Mouse (Mus musculus) limb, embryonic 13.5 days (tissue): ENCODE measurements around the gene Tapbp. TPM values are rescaled to one million over a fixed set of nuclear protein-coding genes. Genes with fewer than 3 reads are reported as not detected.
A peak's percentile ranks its signal among the peaks of the same experiment; 100 is the strongest.

ENCODE experiments used
- ATAC-seq: fragments of 200-750 bp; cut with Nextera tagmentation; 2 replicates; pipeline ENCODE4 v1.8.0; 2017; ENCODE audit warnings: low read depth, moderate number of reproducible peaks, moderate TSS enrichment; ENCODE audit not compliant: low FRiP score
- H3K27ac ChIP-seq: fragments of 300-500 bp; sonication (generic); 2 replicates; pipeline ENCODE4 v1.5.1; 2015; ENCODE audit warnings: inconsistent platforms, mild to moderate bottlenecking, moderate library complexity
- H3K27me3 ChIP-seq: fragments of 300-500 bp; sonication (generic); 2 replicates; pipeline ENCODE4 v1.6.1; 2015; ENCODE audit warnings: mild to moderate bottlenecking, inconsistent platforms
- H3K36me3 ChIP-seq: fragments of 300-500 bp; sonication (generic); 2 replicates; pipeline ENCODE4 v1.6.1; 2015; ENCODE audit warnings: inconsistent platforms, mild to moderate bottlenecking, moderate library complexity
- H3K4me1 ChIP-seq: fragments of 300-500 bp; sonication (generic); 2 replicates; pipeline ENCODE4 v1.6.1; 2015; ENCODE audit warnings: inconsistent platforms
- H3K4me2 ChIP-seq: fragments of 300-500 bp; sonication (generic); replicated peaks from 2 replicates; pipeline ENCODE4 v1.6.1; 2015; ENCODE audit warnings: inconsistent platforms, mild to moderate bottlenecking, moderate library complexity
- H3K4me3 ChIP-seq: fragments of 300-500 bp; sonication (generic); 2 replicates; pipeline ENCODE4 v1.5.1; 2015; ENCODE audit warnings: moderate library complexity, mild to moderate bottlenecking, inconsistent platforms
- H3K9ac ChIP-seq: fragments of 300-500 bp; sonication (generic); 2 replicates; pipeline ENCODE4 v1.6.1; 2015; ENCODE audit warnings: mild to moderate bottlenecking, inconsistent platforms
- H3K9me3 ChIP-seq: fragments of 300-500 bp; sonication (generic); 2 replicates; pipeline ENCODE4 v1.6.1; 2016; ENCODE audit warnings: inconsistent platforms
- WGBS: fragments of 180-500 bp; shearing (Covaris S2); methylation state at CpG from one replicate; pipeline ENCODE4 v1.1.7; 2015; 5-methylcytosine and 5-hydroxymethylcytosine counted together
- polyA plus RNA-seq: library from polyadenylated mRNA; unstranded; fragments of >200 nt; fragmentation: Nextera tagmentation; extraction: Ambion mirVana; gene quantifications from 2 replicates; pipeline ENCODE4 v1.2.1, GENCODE M21; 2015

Tapbp gene
- polyA plus RNA-seq, 1 experiment from 2014 or later: 27.4 TPM

- H3K4me2 ChIP-seq: peak overlapping the region; percentile 99
- no peaks in the 10 kb centered on the region for H3K27me3 ChIP-seq
- H3K9me3 ChIP-seq: no peaks in the 10 kb centered on the region
- no peak for ATAC-seq
- 42% methylated on average over 5 of the region's 5 CpGs for WGBS
- H3K27ac ChIP-seq: peak overlapping the region; percentile 95
- peak overlapping the region; percentile 93 for H3K4me3 ChIP-seq
- peaks cover 63% of the 10 kb centered on the region for H3K4me1 ChIP-seq
- H3K36me3 ChIP-seq: peaks cover 57% of the 10 kb centered on the region
- peak overlapping the region; percentile 99 for H3K9ac ChIP-seq
Measured at GRCm38 (mm10) chr17:33953961-33954565, 38.4 kb downstream of the Tapbp start.

DNA sequence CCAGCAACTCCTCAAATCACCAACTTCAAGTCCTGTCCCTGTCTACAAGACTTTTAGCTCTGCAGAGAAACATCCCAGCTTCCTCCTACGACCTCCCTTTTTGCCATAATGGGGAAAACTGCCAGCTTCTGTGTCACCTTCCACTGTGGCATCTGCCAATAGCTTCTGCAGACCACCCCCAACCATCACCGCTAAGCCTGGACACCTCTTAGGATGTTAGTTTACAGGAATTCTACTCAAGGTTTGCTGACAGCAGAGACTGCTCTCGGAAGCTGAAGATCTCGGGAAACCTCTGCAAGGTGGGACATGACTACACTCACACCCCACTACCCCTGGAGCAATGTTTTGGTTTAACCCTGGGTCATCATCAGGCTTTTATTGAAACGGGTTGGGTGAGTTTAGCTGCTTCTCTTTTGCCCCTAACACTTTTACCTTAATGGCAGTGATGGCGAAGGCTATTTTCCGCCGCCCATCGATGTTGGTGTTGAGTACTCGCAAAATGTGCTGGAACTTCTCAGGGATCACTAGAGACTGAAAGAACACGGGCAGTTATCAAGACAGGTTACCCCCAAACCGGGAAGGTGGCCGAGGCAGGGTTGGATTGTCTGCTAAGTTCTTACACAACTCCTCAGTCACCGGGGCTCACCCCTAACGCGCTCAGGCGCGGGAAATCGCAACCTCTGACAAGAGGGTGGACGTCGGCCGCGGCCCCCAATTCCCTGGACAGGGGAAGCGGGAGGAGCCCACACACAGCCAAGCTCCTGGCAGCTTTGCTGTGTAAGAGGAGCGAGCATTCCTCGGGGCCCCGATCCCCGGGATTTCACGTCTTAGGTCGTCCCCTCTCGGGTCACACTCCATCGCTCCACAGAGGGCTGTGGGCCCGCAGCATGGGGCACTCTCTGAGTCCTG is 39.2 kb downstream of the Tapbp start:
- H3K27me3 ChIP-seq: no peaks in the 10 kb centered on the region
- H3K4me2 ChIP-seq: peak overlapping the region; percentile 99
- peak overlapping the region; percentile 95 for H3K27ac ChIP-seq
- peaks cover 57% of the 10 kb centered on the region for H3K36me3 ChIP-seq
- WGBS: 1% methylated on average over 33 of the region's 33 CpGs
- H3K9me3 ChIP-seq: no peaks in the 10 kb centered on the region
- H3K9ac ChIP-seq: peak overlapping the region; percentile 99
- peaks cover 58% of the 10 kb centered on the region for H3K4me1 ChIP-seq
- peak; percentile 10; the same call in 1 of the 2 replicates for ATAC-seq
- peak overlapping the region; percentile 93 for H3K4me3 ChIP-seq

DNA sequence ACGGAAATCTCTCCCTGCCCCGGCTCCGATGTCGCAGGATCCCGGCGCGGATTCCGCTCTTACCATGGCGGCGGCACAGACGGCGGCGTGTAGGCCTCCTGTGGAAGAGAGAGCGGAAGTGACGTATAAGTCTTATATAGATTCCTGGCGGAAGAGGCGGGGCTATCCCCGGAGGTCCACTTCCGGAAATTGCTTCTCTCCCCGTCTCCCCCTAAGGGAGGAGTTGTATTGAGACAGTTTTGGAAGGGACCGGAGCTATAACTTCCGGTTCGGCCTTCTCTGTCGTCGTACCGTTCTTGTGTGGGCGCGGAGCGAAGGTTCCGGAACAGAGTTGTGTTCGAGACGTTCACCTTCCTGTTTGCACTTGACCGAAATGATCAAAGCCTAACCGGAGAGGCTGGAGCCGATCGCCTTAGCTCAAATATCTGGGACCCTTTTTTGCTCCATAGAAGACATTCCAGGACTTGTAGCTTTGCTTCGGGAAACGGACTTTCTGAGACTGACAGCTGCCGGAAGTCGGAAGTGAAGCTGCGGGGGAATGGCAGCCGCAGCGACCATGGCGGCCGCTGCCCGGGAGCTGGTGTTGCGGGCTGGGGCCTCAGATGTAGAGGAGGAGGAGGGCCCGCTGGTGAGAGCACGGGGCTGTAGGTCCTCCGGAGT is 40.0 kb downstream of the Tapbp start, which contains the start of the genes Vps52 and Rps18:
Gene Vps52, plus strand, starts transcription at position 258 of the 660 bp plus-strand sequence.
Gene Rps18, minus strand, starts transcription at position 447 of the 660 bp plus-strand sequence.
- H3K9me3 ChIP-seq: no peaks in the 10 kb centered on the region
- no peaks in the 10 kb centered on the region for H3K27me3 ChIP-seq
- H3K27ac ChIP-seq: peak within 1 kb of the TSS; percentile 95
- peak within 1 kb of the TSS; percentile 93 for H3K4me3 ChIP-seq
- H3K4me1 ChIP-seq: peaks cover 51% of the 10 kb centered on the region
- ATAC-seq: peak; percentile 89
- H3K4me2 ChIP-seq: peak within 1 kb of the TSS; percentile 99
- peak within 1 kb of the TSS; percentile 99 for H3K9ac ChIP-seq
- WGBS: under 1% methylated on average over 50 of the region's 50 CpGs
- H3K36me3 ChIP-seq: peaks cover 61% of the 10 kb centered on the region

- Histone ChIP-seq H3K4me1 (peaks cover 45% of the 10 kb centered on the region), H3K4me2 (peak overlapping the region; percentile 83), H3K36me3 (peaks cover 68% of the 10 kb centered on the region), H3K9me3 (no peaks in the 10 kb centered on the region), H3K27ac (peak overlapping the region; percentile 64), H3K4me3 (peak overlapping the region; percentile 93), H3K27me3 (no peaks in the 10 kb centered on the region), H3K9ac (peak overlapping the region; percentile 83)
- 5% methylated on average over 10 of the region's 10 CpGs for WGBS
- no peak for ATAC-seq
Measured at GRCm38 (mm10) chr17:33956336-33956735, 40.6 kb downstream of the Tapbp start.

- 54% methylated on average over 6 of the region's 6 CpGs for WGBS
- Histone ChIP-seq H3K36me3 (peaks cover 69% of the 10 kb centered on the region), H3K9me3 (no peaks in the 10 kb centered on the region), H3K27me3 (no peaks in the 10 kb centered on the region), H3K27ac (no peak overlapping the region), H3K4me1 (peaks cover 34% of the 10 kb centered on the region), H3K4me2 (no peak overlapping the region), H3K4me3 (no peak overlapping the region), H3K9ac (0 out of 2 replicates have a peak overlapping the region, but pooled peaks have one; percentile 13)
- ATAC-seq: no peak
Measured at GRCm38 (mm10) chr17:33957493-33957892, 41.8 kb downstream of the Tapbp start.

- ATAC-seq: no peak
- Histone ChIP-seq H3K9me3 (no peaks in the 10 kb centered on the region), H3K27ac (no peak overlapping the region), H3K4me3 (no peak overlapping the region), H3K36me3 (peaks cover 69% of the 10 kb centered on the region), H3K4me1 (peaks cover 24% of the 10 kb centered on the region), H3K4me2 (no peak overlapping the region), H3K27me3 (no peaks in the 10 kb centered on the region), H3K9ac (no peak overlapping the region)
- 94% methylated on average over 11 of the region's 11 CpGs for WGBS
Measured at GRCm38 (mm10) chr17:33958451-33958850, 42.8 kb downstream of the Tapbp start.

- no peaks in the 10 kb centered on the region for H3K27me3 ChIP-seq
- no peak overlapping the region for H3K9ac ChIP-seq
- H3K4me3 ChIP-seq: no peak overlapping the region
- H3K36me3 ChIP-seq: peaks cover 69% of the 10 kb centered on the region
- no peak overlapping the region for H3K27ac ChIP-seq
- ATAC-seq: no peak
- peaks cover 17% of the 10 kb centered on the region for H3K4me1 ChIP-seq
- H3K4me2 ChIP-seq: no peak overlapping the region
- H3K9me3 ChIP-seq: no peaks in the 10 kb centered on the region
- 95% methylated on average over 13 of the region's 13 CpGs for WGBS
Measured at GRCm38 (mm10) chr17:33959135-33959534, 43.4 kb downstream of the Tapbp start.

GRCm38 (mm10) chr17:33959948-33960347 is 44.2 kb downstream of the Tapbp start:
- peaks cover 66% of the 10 kb centered on the region for H3K36me3 ChIP-seq
- ATAC-seq: no peak
- no peaks in the 10 kb centered on the region for H3K27me3 ChIP-seq
- no peak overlapping the region for H3K4me3 ChIP-seq
- 92% methylated on average over 15 of the region's 15 CpGs for WGBS
- no peaks in the 10 kb centered on the region for H3K9me3 ChIP-seq
- H3K9ac ChIP-seq: no peak overlapping the region
- H3K4me1 ChIP-seq: peaks cover 10% of the 10 kb centered on the region
- no peak overlapping the region for H3K27ac ChIP-seq
- no peak overlapping the region for H3K4me2 ChIP-seq

DNA sequence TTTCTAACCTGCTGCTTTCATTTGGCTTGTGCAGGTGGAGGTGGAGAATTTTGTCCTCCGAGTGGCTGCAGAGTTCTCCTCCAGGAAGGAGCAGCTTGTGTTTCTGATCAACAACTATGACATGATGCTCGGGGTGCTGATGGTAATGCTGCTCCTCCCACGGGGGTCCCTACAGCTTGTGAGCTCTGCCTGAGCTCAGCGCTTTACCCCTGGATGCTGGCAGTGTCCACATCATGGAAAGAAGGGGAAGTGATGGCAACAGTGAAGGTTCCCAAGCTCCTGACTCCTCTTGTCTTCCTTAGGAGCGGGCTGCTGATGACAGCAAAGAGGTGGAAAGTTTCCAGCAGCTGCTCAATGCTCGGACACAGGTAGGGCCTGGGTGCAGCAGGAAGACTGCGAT is 47.2 kb downstream of the Tapbp start:
- Histone ChIP-seq H3K4me1 (no peaks in the 10 kb centered on the region), H3K36me3 (peaks cover 82% of the 10 kb centered on the region), H3K27me3 (no peaks in the 10 kb centered on the region), H3K4me3 (no peak overlapping the region), H3K9me3 (no peaks in the 10 kb centered on the region), H3K9ac (no peak overlapping the region), H3K4me2 (no peak overlapping the region), H3K27ac (no peak overlapping the region)
- no peak for ATAC-seq
- WGBS: 89% methylated on average over 7 of the region's 7 CpGs

DNA sequence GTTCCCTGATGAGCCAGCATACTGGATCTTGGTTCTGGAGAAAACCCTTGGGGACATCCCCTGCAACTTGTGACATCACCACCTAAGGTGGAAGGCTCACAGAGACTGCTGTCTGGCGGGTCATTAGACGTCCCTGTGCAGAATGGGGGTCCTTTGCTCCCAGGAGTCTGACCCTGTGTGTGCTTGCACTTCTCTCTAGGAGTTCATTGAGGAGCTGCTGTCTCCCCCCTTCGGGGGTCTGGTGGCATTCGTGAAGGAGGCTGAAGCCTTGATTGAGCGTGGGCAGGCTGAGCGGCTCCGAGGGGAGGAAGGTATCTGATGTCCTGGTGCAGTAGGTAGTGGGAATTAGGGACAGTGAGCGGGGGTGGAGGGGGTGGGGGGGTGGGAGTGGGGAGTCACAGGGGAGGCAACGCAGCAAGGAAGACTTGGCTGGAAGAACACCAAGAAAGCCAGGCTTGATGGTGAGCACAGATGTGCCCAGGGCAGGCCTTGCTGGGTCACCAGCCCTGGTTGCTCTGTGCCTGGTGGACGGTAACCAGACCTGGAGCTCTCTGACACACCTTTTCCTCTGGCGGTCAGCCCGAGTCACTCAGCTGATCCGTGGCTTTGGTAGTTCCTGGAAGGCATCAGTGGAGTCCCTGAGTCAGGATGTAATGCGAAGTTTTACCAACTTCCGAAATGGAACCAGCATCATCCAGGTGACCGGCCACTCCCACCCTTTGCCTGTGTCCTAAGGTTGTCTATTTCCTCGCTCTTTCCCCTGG is 49.6 kb downstream of the Tapbp start:
- Histone ChIP-seq H3K4me2 (no peak overlapping the region), H3K9me3 (no peaks in the 10 kb centered on the region; the same call in 1 of the 2 replicates), H3K27me3 (no peaks in the 10 kb centered on the region), H3K36me3 (peaks cover 59% of the 10 kb centered on the region), H3K4me1 (no peaks in the 10 kb centered on the region), H3K27ac (no peak overlapping the region), H3K9ac (no peak overlapping the region), H3K4me3 (no peak overlapping the region)
- WGBS: 89% methylated on average over 16 of the region's 17 CpGs
- ATAC-seq: no peak

- Histone ChIP-seq H3K27me3 (no peaks in the 10 kb centered on the region), H3K9ac (no peak overlapping the region), H3K4me3 (no peak overlapping the region), H3K4me1 (no peaks in the 10 kb centered on the region), H3K36me3 (peaks cover 51% of the 10 kb centered on the region), H3K9me3 (no peaks in the 10 kb centered on the region; the same call in 1 of the 2 replicates), H3K27ac (no peak overlapping the region), H3K4me2 (no peak overlapping the region)
- 87% methylated on average over 16 of the region's 16 CpGs for WGBS
- ATAC-seq: no peak
Measured at GRCm38 (mm10) chr17:33965846-33966550, 50.3 kb downstream of the Tapbp start.
